Mouse (Mus musculus) midbrain, embryonic 16.5 days (tissue): ENCODE results near the gene Zfp618. TPM values are rescaled to one million over a fixed set of nuclear protein-coding genes. Genes with fewer than 3 reads are reported as not detected.

Source experiments
- ATAC-seq: fragments of 200-750 bp; cut with Nextera tagmentation; 2 replicates; pipeline ENCODE4 v1.8.0; 2017; ENCODE audit warnings: moderate TSS enrichment
- H3K27ac ChIP-seq: fragments of 300-500 bp; sonication (generic); 2 replicates; pipeline ENCODE4 v1.5.1; 2014; ENCODE audit warnings: mild to moderate bottlenecking, low read length, mixed read lengths
- H3K27me3 ChIP-seq: fragments of 300-500 bp; sonication (generic); 2 replicates; pipeline ENCODE4 v1.6.1; 2014; ENCODE audit warnings: low read depth, low read length, mixed read lengths; ENCODE audit not compliant: control insufficient read depth, insufficient read depth
- H3K36me3 ChIP-seq: fragments of 300-500 bp; sonication (generic); 2 replicates; pipeline ENCODE4 v1.6.1; 2014; ENCODE audit warnings: mild to moderate bottlenecking, low read length, moderate library complexity, mixed read lengths; ENCODE audit not compliant: control insufficient read depth, insufficient read depth
- H3K4me1 ChIP-seq: fragments of 300-500 bp; sonication (generic); 2 replicates; pipeline ENCODE4 v1.6.1; 2014; ENCODE audit warnings: mild to moderate bottlenecking, low read length, mixed read lengths; ENCODE audit not compliant: control insufficient read depth, insufficient read depth
- H3K4me2 ChIP-seq: fragments of 300-500 bp; sonication (generic); 2 replicates; pipeline ENCODE4 v1.6.1; 2014; ENCODE audit warnings: mild to moderate bottlenecking, low read length, mixed read lengths
- H3K4me3 ChIP-seq: fragments of 300-500 bp; sonication (generic); 2 replicates; pipeline ENCODE4 v1.5.1; 2014; ENCODE audit warnings: low read depth, mild to moderate bottlenecking, low read length, moderate library complexity, mixed read lengths
- H3K9ac ChIP-seq: fragments of 300-500 bp; sonication (generic); 2 replicates; pipeline ENCODE4 v1.6.1; 2014; ENCODE audit warnings: low read depth, low read length, mixed read lengths
- H3K9me3 ChIP-seq: fragments of 300-500 bp; sonication (generic); replicated peaks from 2 replicates; pipeline ENCODE4 v1.6.1; 2014; ENCODE audit warnings: mild to moderate bottlenecking, low read length, mixed read lengths; ENCODE audit not compliant: control insufficient read depth, poor library complexity, severe bottlenecking
- WGBS: fragments of 180-500 bp; shearing (Covaris S2); extraction: QIAGEN DNeasy Blood & Tissue Kit; methylation state at CpG from one replicate; pipeline ENCODE4 v1.1.7; 2014; 5-methylcytosine and 5-hydroxymethylcytosine counted together
- polyA plus RNA-seq: library from polyadenylated mRNA; unstranded; fragments of >200 nt; fragmentation: Nextera tagmentation; extraction: Ambion mirVana; gene quantifications from 2 replicates; pipeline ENCODE4 v1.2.1, GENCODE M21; 2015

The Zfp618 gene
- polyA plus RNA-seq, 1 experiment from 2014 or later, result 29.6 TPM

DNA sequence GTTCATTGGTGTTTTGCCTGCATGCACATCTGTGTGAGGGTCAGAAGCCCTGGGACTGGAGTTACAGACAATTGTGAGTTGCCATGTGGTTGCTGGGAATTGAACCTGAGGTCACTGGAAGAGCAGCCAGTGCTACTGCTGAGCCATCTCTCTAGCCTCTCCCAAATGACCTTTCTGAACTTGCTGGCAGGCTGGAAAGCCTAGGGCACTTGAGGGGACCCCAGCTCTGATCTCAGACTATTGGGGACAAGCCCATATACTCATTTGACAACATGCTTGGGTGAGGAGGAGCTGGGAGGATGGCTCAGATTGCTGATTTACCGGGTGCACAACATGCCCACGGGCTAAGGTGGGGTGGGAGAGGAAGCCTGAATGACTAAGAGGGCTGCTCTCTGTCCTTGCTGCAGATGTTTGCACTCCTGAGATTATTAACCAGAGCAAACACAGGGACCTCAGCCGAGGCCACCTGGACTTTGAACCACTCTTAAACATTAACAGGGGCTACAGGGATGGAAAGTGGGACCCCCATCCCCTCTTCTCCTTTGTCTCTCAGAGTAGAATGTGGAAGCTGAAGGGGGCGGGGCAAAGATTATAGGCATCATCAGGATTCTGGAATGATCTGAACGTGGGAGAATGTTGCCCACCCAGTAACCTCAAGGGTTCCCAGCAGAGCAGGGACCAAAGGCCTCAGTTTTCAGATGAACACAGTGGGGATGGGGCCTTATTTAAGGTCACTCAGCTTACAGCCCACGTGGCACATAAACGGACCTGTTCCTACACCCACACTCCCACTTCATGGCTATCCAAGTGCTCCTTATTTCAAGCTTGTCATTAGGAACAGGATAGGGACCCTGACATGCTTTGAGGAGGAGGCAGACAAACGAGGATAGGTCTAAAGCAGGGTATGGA, 191.6 kb downstream of the Zfp618 start:
- no peaks in the 10 kb centered on the region for H3K4me1 ChIP-seq
- no peaks in the 10 kb centered on the region for H3K36me3 ChIP-seq
- 78% methylated on average over 8 of the region's 8 CpGs for WGBS
- no peaks in the 10 kb centered on the region for H3K9me3 ChIP-seq
- no peaks in the 10 kb centered on the region for H3K27me3 ChIP-seq
- no peak overlapping the region for H3K27ac ChIP-seq
- H3K4me2 ChIP-seq, result no peak overlapping the region
- no peak overlapping the region for H3K4me3 ChIP-seq
- ATAC-seq, result no peak
- no peak overlapping the region for H3K9ac ChIP-seq

DNA sequence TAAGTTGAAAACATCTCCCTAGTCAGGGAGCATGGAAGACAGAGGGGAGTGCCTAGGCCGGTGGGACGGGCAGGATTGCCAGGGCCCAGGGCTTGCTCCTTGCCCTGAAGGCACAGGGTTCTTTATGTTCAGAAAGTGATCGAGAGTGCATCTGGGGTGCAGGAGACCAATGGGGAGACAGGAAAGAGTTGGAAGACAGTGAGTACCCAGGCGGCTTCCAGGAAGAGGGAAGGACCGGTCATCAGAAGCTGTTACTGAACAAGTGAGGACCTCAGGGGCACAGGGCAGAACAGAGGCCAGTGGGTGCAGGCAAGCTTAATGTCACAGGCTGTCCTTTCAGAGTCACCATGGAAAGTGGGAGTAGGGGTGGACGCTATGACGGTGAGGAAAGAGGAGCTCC, 192.8 kb downstream of the Zfp618 start:
- H3K36me3 ChIP-seq, result no peaks in the 10 kb centered on the region
- ATAC-seq, result 0 out of 2 replicates have a peak, but pooled peaks have one; percentile 6
- no peak overlapping the region for H3K27ac ChIP-seq
- H3K9me3 ChIP-seq, result no peaks in the 10 kb centered on the region
- H3K9ac ChIP-seq, result no peak overlapping the region
- no peak overlapping the region for H3K4me2 ChIP-seq
- H3K27me3 ChIP-seq, result no peaks in the 10 kb centered on the region
- no peaks in the 10 kb centered on the region for H3K4me1 ChIP-seq
- no peak overlapping the region for H3K4me3 ChIP-seq
- 92% methylated on average over 7 of the region's 7 CpGs for WGBS

DNA sequence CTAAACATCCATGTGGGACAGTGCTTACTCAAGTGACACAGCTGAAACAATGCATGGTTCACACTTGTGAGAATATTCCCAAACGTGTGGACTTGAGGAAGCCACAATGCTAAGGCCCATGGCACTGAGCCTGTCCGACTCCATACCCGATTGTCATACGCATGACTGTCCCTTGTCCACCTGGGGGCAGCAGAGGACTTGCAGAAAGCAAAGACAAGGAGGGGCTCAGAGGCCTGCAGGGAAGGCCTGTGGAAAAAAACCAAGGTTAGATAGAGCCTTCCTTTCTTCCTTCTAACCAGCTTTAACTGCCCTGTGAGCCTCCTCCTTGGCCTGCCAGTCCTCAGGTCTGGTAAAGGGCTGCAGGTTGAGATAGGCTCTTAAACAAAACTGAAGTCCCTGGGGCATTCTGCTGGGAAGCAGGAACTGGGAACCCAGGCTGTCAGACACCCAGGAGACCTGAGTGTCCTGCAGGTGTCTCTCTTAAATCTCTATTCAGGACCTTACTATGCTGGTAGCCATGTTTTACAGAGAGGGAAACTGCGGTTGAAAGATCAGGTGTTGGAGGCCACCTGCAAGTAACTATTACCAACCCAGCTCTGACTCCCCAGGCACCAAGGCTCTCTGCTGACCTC, 193.7 kb downstream of the Zfp618 start:
- Histone ChIP-seq H3K27ac (no peak overlapping the region), H3K9me3 (no peaks in the 10 kb centered on the region), H3K4me1 (no peaks in the 10 kb centered on the region), H3K9ac (0 out of 2 replicates have a peak overlapping the region, but pooled peaks have one; percentile 28), H3K27me3 (no peaks in the 10 kb centered on the region), H3K4me3 (no peak overlapping the region), H3K4me2 (no peak overlapping the region), H3K36me3 (no peaks in the 10 kb centered on the region)
- 20% methylated on average over 5 of the region's 5 CpGs for WGBS
- peak; percentile 92 for ATAC-seq

DNA sequence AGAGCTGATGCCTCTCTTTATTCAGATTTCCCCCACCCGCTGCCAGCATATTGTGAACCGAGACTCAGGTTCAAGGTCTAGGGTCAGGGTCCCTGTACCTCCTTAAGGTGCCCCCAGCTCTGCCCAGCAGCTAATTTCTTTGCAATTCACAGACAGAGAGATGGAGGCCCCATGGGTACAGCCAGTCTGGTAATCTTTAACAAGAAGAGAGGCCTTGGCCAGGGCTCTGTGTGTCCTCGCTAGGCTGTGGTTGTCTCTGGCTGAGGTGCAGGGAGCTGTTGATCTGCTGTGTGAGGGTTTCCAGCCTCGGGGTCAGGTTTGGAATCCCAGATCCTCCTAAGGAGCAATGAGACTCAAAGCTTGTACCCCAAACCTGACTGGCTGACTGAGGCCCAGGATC, 200.3 kb downstream of the Zfp618 start:
- WGBS, result 88% methylated on average over 4 of the region's 4 CpGs

DNA sequence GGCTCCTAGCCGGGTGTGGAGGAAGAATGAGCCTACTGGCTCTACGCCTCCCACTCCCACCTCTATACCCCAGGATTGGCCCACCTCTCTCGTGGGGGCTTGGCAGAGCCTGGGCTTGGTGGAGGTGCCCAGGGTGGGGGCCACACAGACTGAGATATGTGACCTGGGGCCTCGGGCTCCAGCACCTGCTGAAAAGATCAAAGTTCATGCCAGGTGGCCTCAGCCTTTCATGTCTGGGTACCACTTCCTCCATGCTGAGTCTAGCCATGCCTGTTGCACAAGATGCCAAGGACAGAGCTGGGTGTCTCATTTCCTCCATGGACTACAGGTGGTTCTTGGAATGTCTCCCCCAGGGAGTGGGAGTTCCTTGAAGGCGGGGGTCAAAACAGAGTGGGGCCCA, 200.9 kb downstream of the Zfp618 start:
- Histone ChIP-seq H3K9ac (no peak overlapping the region), H3K27ac (no peak overlapping the region)
- WGBS, result 86% methylated on average over 5 of the region's 5 CpGs

More for the DNA sequence above, 200.3 kb downstream of the Zfp618 start:
- Histone ChIP-seq H3K9ac (no peak overlapping the region), H3K4me2 (no peak overlapping the region), H3K9me3 (no peaks in the 10 kb centered on the region), H3K4me1 (no peaks in the 10 kb centered on the region), H3K4me3 (no peak overlapping the region), H3K27ac (no peak overlapping the region), H3K27me3 (0 out of 2 replicates have a peak, but pooled peaks cover 3% of the 10 kb centered on the region), H3K36me3 (no peaks in the 10 kb centered on the region)
- ATAC-seq, result no peak

DNA sequence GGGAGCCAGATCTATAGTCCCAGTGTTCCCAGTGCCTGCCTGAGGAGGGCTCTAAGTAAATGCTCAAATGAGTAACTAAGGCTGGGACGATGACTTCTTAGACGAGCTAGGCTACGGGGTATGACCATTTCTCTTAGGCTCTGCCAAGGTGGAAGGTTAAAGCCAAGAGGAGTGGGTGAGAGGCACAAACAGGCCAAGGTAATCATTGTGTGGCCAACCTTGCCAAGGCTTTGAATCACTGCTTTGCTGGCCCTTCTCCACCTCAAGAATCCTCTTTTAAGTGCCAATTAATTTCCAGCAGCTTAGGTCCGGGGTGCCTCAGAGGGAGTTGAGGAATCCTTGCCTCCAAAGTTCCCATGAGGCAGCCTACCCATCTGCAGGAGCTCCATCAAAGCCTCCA, 204.7 kb downstream of the Zfp618 start:
- H3K9me3 ChIP-seq, result 0 out of 2 replicates have a peak, but pooled peaks cover 2% of the 10 kb centered on the region
- ATAC-seq, result no peak
- no peak overlapping the region for H3K4me3 ChIP-seq
- 89% methylated on average over 4 of the region's 4 CpGs for WGBS
- H3K27me3 ChIP-seq, result peaks cover 5% of the 10 kb centered on the region; the same call in 1 of the 2 replicates
- no peak overlapping the region for H3K4me2 ChIP-seq
- H3K4me1 ChIP-seq, result no peaks in the 10 kb centered on the region
- H3K36me3 ChIP-seq, result no peaks in the 10 kb centered on the region
- H3K9ac ChIP-seq, result no peak overlapping the region
- H3K27ac ChIP-seq, result no peak overlapping the region

More for the DNA sequence above, 200.9 kb downstream of the Zfp618 start:
- no peak for ATAC-seq
- H3K27me3 ChIP-seq, result peaks cover 3% of the 10 kb centered on the region; the same call in 1 of the 2 replicates
- no peaks in the 10 kb centered on the region for H3K4me1 ChIP-seq
- H3K9me3 ChIP-seq, result no peaks in the 10 kb centered on the region
- H3K4me2 ChIP-seq, result no peak overlapping the region
- no peaks in the 10 kb centered on the region for H3K36me3 ChIP-seq
- H3K4me3 ChIP-seq, result no peak overlapping the region

DNA sequence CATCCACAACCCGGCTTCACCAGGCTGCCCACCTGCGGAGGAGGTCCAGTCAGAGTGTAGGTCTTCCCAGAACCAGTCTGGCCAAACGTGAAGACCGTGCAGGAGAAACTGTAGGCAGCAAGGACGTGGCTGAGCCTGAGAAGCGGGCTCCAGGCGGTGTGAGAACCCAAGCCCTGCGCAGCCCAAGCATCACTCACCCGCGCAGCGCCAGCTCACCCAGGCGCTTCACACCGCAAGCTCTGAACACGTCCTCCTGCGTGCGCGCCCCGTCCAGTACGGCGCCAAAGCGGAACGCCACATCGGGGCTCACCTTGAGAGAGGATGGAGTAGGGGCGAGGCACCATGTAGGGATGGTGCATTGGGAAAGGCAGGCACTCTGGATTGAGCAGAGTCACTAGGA, 205.7 kb downstream of the Zfp618 start:
- ATAC-seq, result no peak
- 47% methylated on average over 24 of the region's 24 CpGs for WGBS
- Histone ChIP-seq H3K27ac (no peak overlapping the region), H3K9me3 (0 out of 2 replicates have a peak, but pooled peaks cover 2% of the 10 kb centered on the region), H3K4me2 (no peak overlapping the region), H3K36me3 (no peaks in the 10 kb centered on the region), H3K4me3 (no peak overlapping the region), H3K9ac (no peak overlapping the region), H3K27me3 (peaks cover 5% of the 10 kb centered on the region; the same call in 1 of the 2 replicates), H3K4me1 (no peaks in the 10 kb centered on the region)

DNA sequence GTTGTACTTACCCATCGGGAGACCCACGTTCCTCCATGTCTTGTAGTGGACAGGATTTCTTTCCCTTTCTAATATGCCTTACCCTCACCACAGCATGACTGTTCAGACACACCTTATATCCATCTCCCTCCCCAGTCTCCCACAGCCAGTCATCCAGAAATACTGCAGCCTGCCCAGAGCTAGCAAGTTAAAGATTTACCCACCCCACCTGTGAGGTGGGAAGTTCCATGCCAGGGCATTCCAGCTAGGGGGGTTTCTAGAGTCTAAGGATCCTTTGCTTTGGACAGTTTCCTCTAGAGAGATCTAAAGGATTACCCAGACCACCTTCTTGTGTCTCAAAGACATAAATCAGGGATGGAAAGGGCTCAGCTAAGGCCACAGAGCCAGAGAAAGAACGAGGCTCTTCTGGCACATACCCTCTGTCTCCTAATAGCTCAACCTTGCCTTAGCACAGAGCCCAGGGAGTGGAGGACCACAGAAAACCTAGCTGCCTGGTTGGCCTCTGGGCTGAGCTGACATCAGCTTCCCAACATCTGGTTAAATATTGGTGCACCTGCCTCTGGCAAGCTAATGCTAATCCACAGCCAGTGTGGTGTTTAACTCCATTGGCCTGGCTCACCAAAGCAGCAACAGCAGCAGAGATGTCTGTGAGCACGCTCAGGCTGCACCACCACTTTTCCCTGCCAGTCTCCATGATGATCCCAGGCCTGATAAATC, 206.8 kb downstream of the Zfp618 start, which contains the start of gene Kif12:
Kif12 (minus strand) TSS at position 163 of the 717 bp plus-strand sequence.
- peaks cover 5% of the 10 kb centered on the region; the same call in 1 of the 2 replicates for H3K27me3 ChIP-seq
- WGBS, result 80% methylated on average over 4 of the region's 4 CpGs
- H3K9me3 ChIP-seq, result 0 out of 2 replicates have a peak, but pooled peaks cover 2% of the 10 kb centered on the region
- H3K36me3 ChIP-seq, result no peaks in the 10 kb centered on the region
- no peak within 1 kb of the TSS for H3K4me2 ChIP-seq
- H3K27ac ChIP-seq, result no peak within 1 kb of the TSS
- no peak within 1 kb of the TSS for H3K9ac ChIP-seq
- ATAC-seq, result no peak; the same call in 1 of the 2 replicates
- H3K4me3 ChIP-seq, result no peak within 1 kb of the TSS
- no peaks in the 10 kb centered on the region for H3K4me1 ChIP-seq
